Mouse (Mus musculus) ovary, postnatal 36 days (tissue): ENCODE data around the gene Rsph4a.
"Not testable (repeated sequence)": the region's sequence is repeated elsewhere in the genome, so short reads cannot be mapped to it uniquely, and the experiment has no call there.

Experiments used
- DNase-seq: peaks from one replicate; pipeline ENCODE4 v3.0.0; 2022; ENCODE audit warnings: low spot score, mixed read lengths

The Rsph4a gene

DNA sequence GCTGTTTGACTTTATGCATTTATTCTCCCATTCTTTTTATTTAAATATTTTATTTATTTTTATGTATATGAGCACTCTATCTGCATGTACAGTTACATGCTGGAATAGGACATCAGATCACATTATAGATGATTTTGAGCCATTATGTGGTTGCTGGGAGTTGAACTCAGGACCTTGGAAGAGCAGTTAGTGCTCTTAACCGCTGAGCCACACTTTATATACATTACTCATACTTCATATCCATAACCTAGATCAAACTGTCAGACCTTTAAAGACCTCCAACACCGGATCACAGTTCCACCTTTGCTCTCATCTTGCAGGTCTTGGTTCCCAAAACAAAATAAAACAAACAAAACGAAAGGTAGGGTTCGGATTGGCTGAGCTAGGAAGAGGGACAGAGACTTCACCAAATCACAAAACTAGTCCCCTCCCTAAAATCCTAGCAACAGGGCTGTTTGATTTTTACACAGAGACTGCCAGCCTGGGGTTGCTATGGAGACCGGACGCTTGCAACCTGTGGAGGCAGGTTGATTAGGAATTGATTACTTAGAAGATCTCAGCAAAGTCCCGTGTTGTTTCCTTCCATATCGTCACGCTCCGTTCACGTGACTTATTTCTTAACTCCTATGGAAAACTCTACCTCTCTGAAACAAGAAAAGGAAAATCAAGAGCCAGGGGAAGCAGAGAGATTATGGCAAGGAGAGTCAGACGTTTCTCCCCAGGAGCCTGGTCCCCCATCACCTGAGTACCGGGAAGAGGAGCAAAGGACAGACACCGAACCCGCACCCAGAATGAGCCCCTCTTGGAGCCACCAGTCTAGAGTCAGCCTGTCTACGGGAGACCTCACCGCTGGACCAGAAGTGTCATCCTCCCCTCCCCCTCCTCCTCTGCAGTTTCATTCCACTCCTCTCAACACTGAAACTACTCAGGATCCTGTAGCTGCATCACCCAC, at the start of gene Rsph4a:
TSS of gene Rsph4a (plus strand) at position 582 of the 952 bp plus-strand sequence.
- DNase-seq: peak; percentile 38

GRCm38 (mm10) chr10:33857421-33857820, 47.5 kb upstream of the Rsph4a start, which contains the start of gene Sult3a1:
TSS of gene Sult3a1 (plus strand) at chr10:33857721.
- no peak for DNase-seq

GRCm38 (mm10) chr10:33865994-33866393, 38.9 kb upstream of the Rsph4a start:
- DNase-seq: no peak

GRCm38 (mm10) chr10:33870441-33870840, 34.5 kb upstream of the Rsph4a start:
- DNase-seq: no peak

DNA sequence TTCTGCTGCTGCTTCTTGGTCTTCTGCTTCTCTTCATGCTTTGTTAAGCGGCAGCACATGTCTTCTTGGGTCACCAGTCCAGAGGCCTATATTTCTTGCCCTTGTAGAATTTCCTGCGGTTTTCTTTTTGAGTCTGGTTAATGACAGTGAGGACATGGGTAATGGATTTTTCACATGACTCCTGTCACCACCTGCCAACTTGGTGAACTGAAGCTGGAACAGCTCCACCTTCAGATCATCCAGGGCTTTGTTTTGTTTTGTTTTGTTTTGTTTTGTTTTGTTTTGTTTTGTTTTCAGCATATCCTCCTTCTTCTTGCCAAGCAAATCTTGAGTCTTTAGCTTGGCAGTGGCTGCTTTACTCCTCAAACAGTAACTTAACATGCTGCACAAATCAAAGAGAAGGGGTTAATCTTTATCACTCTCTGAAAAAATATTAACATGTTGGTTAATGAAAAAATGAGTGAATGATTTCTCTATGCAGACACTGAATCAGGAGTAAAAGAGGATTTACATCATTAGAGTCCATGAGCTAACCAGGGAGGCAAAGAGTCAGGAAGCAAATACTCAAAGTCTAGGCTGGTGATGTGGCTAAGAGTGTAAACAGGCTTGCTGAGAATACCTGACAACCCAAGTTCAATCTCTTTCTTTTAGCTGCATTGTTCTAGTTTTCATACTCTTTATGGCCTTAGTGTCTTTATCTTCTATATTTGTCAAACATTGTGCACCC, 32.1 kb upstream of the Rsph4a start:
- DNase-seq: no peak

DNA sequence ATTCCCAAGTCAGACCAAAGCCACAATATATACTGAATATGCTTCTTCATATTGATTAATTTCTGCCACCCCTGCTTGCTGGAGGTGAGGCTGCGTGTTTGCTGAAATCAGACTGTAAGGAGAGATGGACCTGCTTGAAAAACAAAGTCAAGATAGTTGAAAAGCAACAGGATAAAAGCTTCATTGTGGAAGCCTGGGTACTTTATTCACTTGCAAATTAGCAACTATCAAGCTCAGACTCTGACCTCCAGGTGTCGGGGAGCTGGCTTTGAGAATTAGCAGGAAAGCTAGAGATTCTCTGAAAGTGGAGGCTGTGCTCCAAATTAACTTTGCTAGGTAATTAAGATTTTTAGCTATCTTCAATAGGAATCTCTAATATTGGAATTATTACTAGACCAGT, 22.5 kb upstream of the Rsph4a start:
- not testable (repeated sequence) for DNase-seq

- DNase-seq: not testable (repeated sequence)
Measured at GRCm38 (mm10) chr10:33901520-33901919, 3.4 kb upstream of the Rsph4a start.

- DNase-seq: no peak
Measured at GRCm38 (mm10) chr10:33905489-33905888, 578 bp downstream of the Rsph4a start.

GRCm38 (mm10) chr10:33940702-33941101, 35.8 kb downstream of the Rsph4a start:
- DNase-seq: no peak

- no peak for DNase-seq
Measured at GRCm38 (mm10) chr10:33945390-33945789, 40.5 kb downstream of the Rsph4a start.

GRCm38 (mm10) chr10:33946336-33946735, 41.4 kb downstream of the Rsph4a start:
- no peak for DNase-seq

- peak; percentile 77 for DNase-seq
Measured at GRCm38 (mm10) chr10:33950803-33951583, 46.1 kb downstream of the Rsph4a start, which contains the start of gene Zup1. TSS of gene Zup1 (minus strand) at chr10:33951269.

- no peak for DNase-seq
Measured at GRCm38 (mm10) chr10:33952509-33952908, 47.6 kb downstream of the Rsph4a start.
